Mouse (Mus musculus): ENCODE measurements around the gene Psip1. TPM values are rescaled to one million over a fixed set of nuclear protein-coding genes. Genes with fewer than 3 reads are reported as not detected.

The Psip1 gene
- polyA plus RNA-seq, 1 experiment from 2014 or later, result 320 TPM

Other genes starting within 250 kb of the Psip1 start
- 7.9 and 10.9 TPM in 2 replicates for gene Ttc39b, start 162.2 kb downstream of the Psip1 start, polyA plus RNA-seq (2014; fragmentation: Nextera tagmentation; extraction: Ambion mirVana)
- 68.6 and 68.9 TPM in 2 replicates for gene Snapc3, start 68.7 kb downstream of the Psip1 start, polyA plus RNA-seq (2014; fragmentation: Nextera tagmentation; extraction: Ambion mirVana)
- gene Ccdc171, start 39.1 kb upstream of the Psip1 start, polyA plus RNA-seq (2014; fragmentation: Nextera tagmentation; extraction: Ambion mirVana), result 3.6 and 4.5 TPM in 2 replicates